Mouse (Mus musculus) skeletal muscle tissue, adult 2 months (tissue): Measurements from ENCODE around the gene Dner.
A peak's percentile ranks its signal among the peaks of the same experiment; 100 is the strongest.

Experiments used
- DNase-seq: peaks from one replicate; pipeline ENCODE4 v3.0.0-alpha.2; 2012; ENCODE audit warnings: low read depth, low spot score

Dner gene

DNA sequence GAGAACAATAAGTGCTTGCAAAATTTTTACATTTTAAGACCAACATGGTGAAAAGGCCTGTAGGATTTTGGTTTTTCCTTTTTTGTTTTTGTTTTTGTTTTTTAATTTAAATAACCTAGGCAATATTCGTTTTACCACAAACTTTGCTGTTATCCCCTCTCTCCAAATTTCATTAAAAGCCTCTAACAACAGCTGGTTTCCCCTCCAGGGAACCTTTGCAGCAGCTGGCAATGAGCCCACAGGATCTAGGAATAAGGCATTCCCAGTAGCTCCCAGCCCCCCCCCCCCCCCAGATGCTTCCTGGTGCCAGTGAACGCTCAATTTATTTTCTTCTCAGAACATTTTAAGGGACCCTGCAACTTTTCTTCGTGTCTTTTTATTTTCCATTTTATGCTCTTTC lies 370.7 kb downstream of the Dner start:
- DNase-seq = no peak

DNA sequence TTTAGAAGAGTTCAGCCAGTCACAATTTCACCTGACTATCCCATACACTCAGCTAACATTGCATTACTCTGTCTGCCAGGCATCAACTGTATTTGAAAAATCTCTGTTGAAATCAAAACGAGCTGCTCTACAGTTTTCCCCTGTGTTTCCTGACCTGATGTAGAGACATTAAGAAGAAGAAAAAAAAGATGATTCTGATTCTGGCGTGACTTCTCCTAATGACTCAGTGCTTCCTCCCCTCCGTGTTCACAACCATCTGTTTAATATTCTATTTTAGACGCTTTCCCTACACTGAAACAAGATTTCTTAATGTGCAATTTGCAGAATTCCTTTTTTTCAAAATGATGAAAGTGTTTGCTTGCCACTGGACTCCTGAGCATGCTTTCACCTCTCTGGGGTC lies 374.7 kb downstream of the Dner start:
- DNase-seq = peak; percentile 61
